Mouse (Mus musculus) embryonic fibroblast, embryonic 13.5 days (primary cell): ENCODE data around the gene Tspyl1.

Experiments used
- CTCF ChIP-seq: IDR thresholded peaks from 2 replicates; pipeline ENCODE4 v1.5.1; 2011; ENCODE audit warnings: mild to moderate bottlenecking, control low read depth, low read length, moderate library complexity, borderline replicate concordance; ENCODE audit not compliant: insufficient read depth
- POLR2A ChIP-seq: IDR thresholded peaks from 2 replicates; pipeline ENCODE4 v1.6.1; 2011; ENCODE audit warnings: low read depth, mild to moderate bottlenecking, control low read depth, low read length, moderate library complexity

DNA sequence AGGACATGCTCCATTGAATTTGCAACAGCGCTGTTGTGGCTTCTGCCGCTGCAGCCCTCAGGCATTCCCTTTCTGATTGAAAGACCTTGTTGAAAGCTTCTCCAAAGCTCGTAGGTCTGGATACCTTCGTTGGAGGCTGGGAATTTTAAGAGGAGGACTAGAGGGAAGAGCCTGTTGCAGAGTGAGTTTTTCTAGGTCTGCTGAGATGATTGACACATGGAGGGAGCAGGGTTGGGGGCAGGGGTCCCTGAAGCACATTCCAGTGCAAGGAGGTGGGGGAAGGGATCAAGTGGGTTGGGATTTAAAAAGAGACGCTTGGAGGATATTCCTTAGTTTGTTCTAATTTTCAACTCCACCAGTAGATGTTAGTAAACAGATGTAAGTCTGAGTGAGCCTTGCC lies 18.4 kb downstream of the Tspyl1 start:
- no peak for TF ChIP-seq POLR2A
- no peak for TF ChIP-seq CTCF
